Mouse (Mus musculus): ENCODE measurements around the gene Ctnnbip1.
A peak's percentile ranks its signal among the peaks of the same experiment; 100 is the strongest.

Ctnnbip1 gene

GRCm38 (mm10) chr4:149561986-149562904 is 44.2 kb downstream of the Ctnnbip1 start:
- DNase-seq (ENCODE audit: low spot score in 2 of 2), result no peak

DNA sequence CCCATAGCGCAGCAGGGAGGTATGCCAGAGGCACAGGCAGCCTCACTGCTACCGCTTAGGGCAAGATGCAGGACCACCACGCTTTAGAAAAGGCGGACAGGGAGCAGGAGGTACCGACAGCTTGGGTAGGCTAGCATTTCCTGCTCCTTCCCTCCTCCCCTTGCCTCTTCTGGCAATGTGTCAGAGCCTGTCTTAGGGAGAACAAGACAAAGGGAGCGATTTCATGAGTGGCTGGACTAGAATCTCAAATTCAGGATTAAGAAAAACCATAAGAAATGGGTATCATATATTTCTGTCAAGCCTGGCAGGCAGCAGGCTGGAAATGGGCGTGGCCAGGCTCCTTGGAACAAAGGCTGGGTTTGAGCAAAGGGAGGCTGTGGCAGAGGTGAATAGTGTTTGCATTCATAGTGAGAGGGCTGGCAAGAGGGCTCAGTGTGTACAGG is 44.9 kb downstream of the Ctnnbip1 start:
- no peak for DNase-seq (ENCODE audit: low spot score in 2 of 2)

GRCm38 (mm10) chr4:149563941-149564361 is 45.9 kb downstream of the Ctnnbip1 start:
- no peak for DNase-seq (ENCODE audit: low spot score in 2 of 2)

- DNase-seq (ENCODE audit: low spot score in 2 of 2), result no peak
Measured at GRCm38 (mm10) chr4:149564452-149565407, 46.7 kb downstream of the Ctnnbip1 start.

GRCm38 (mm10) chr4:149567432-149568026 is 49.5 kb downstream of the Ctnnbip1 start:
- no peak for DNase-seq (ENCODE audit: low spot score in 2 of 2)

GRCm38 (mm10) chr4:149568622-149569021 is 50.6 kb downstream of the Ctnnbip1 start:
- DNase-seq (ENCODE audit: low spot score in 2 of 2), result no peak

GRCm38 (mm10) chr4:149569781-149570497 is 51.9 kb downstream of the Ctnnbip1 start:
- no peak for DNase-seq (ENCODE audit: low spot score in 2 of 2)

GRCm38 (mm10) chr4:149570498-149570863 is 52.4 kb downstream of the Ctnnbip1 start:
- no peak for DNase-seq (ENCODE audit: low spot score in 2 of 2)

DNA sequence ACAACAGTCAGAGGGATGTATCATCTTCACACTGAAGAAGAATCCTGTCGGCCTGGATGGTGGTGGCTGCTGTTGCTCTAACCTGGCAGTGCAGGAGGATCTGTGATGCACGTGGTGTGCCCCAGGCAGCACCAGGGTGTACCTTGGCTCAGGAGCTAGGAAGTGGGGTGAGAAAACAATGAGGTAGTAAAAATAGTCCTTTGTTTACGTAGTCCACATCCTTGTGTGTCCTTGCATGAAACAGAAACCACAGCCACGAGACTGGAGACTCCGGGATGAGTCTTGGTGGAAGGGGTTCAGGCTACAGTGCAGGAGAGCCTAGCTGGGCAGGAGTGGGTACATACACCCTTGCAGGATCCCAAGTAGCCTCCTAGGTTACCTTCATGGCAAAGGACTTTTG is 53.2 kb downstream of the Ctnnbip1 start:
- DNase-seq (ENCODE audit: low spot score in 2 of 2), result no peak

DNA sequence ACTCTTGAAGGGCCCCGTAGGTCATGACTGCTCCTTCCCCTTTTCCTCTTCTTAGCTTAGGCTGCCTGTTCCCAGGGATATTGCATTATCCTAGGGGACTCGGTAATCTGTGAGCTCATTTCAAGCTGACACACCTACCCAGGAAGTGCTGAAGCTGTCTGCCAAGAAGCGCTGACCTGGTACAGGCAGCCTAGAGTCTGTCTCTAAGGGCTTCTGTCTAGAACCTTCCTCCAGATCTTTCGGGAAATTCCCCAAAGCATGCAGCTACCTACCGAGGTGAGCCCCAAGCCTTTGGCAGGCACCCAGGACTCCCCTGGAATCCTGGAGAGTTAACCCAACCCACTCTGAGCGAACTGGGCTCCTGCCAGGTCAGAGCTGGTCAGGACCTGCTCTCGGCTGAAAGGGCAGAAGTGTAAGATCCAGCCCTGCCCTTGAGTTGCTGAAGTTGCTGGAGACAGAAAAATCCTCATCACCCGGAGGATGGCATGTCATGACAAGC is 53.7 kb downstream of the Ctnnbip1 start:
- DNase-seq (ENCODE audit: low spot score in 2 of 2), result no peak

GRCm38 (mm10) chr4:149572446-149572845 is 54.4 kb downstream of the Ctnnbip1 start:
- no peak for DNase-seq (ENCODE audit: low spot score in 2 of 2)

- DNase-seq (ENCODE audit: low spot score in 2 of 2), result no peak
Measured at GRCm38 (mm10) chr4:149572851-149573250, 54.8 kb downstream of the Ctnnbip1 start.

- no peak for DNase-seq (ENCODE audit: low spot score in 2 of 2)
Measured at GRCm38 (mm10) chr4:149574391-149574821, 56.4 kb downstream of the Ctnnbip1 start.

GRCm38 (mm10) chr4:149576061-149576460 is 58.0 kb downstream of the Ctnnbip1 start:
- no peak for DNase-seq (ENCODE audit: low spot score in 2 of 2)

- no peak for DNase-seq (ENCODE audit: low spot score in 2 of 2)
Measured at GRCm38 (mm10) chr4:149576993-149577548, 59.0 kb downstream of the Ctnnbip1 start.

GRCm38 (mm10) chr4:149578085-149578681 is 60.1 kb downstream of the Ctnnbip1 start:
- DNase-seq (ENCODE audit: low spot score in 2 of 2), result no peak

- DNase-seq (ENCODE audit: low spot score in 2 of 2), result no peak
Measured at GRCm38 (mm10) chr4:149578831-149579230, 60.8 kb downstream of the Ctnnbip1 start.

DNA sequence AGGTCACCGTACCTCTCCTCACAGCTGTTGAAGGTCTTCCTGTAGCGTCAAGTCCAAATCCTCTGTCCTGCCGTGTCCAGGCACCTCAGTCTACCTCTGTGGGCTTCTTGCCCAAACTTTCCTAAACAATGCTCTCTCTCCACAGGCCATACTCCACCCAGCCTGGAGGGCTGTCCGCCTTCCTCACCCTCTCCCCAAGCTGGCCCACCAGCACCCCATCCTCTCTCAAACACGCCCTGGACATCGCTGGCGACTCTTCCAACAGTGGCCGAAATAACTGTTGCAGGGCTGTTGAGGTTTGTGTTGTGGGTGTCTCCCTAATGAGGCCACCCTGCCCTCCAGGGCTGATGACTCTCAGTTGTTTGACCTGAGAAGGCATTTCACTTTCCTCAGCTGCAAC is 67.2 kb downstream of the Ctnnbip1 start:
- DNase-seq (ENCODE audit: low spot score in 2 of 2), result no peak

- DNase-seq (ENCODE audit: low spot score in 2 of 2), result peak in 1 of 2 experiments; percentile 10
Measured at GRCm38 (mm10) chr4:149586044-149586782, 68.2 kb downstream of the Ctnnbip1 start, which contains the start of gene Clstn1. TSS of gene Clstn1 (plus strand) at chr4:149586468.
